Mouse (Mus musculus) liver, postnatal 0 days (tissue): ENCODE results near the gene Actr1a. TPM values are rescaled to one million over a fixed set of nuclear protein-coding genes. Genes with fewer than 3 reads are reported as not detected.

Experiments used
- ATAC-seq: fragments of 200-750 bp; cut with Nextera tagmentation; 2 replicates; pipeline ENCODE4 v1.8.0; 2017; ENCODE audit warnings: mild to moderate bottlenecking, moderate library complexity
- DNase-seq: peaks from one replicate; pipeline ENCODE4 v3.0.0-alpha.2; 2016
- H3K27ac ChIP-seq: fragments of 300-500 bp; sonication (generic); 2 replicates; pipeline ENCODE4 v1.5.1; 2014; ENCODE audit warnings: antibody characterized with exemption, moderate library complexity, mild to moderate bottlenecking, low read depth
- H3K27me3 ChIP-seq: fragments of 300-500 bp; sonication (generic); 2 replicates; pipeline ENCODE4 v1.6.1; 2014; ENCODE audit warnings: low read length, control low read depth, mixed read lengths; ENCODE audit not compliant: insufficient read depth
- H3K36me3 ChIP-seq: fragments of 300-500 bp; sonication (generic); replicated peaks from 2 replicates; pipeline ENCODE4 v1.6.1; 2014; ENCODE audit warnings: mild to moderate bottlenecking, control low read depth, low read length, moderate library complexity, mixed read lengths; ENCODE audit not compliant: insufficient read depth
- H3K4me1 ChIP-seq: fragments of 300-500 bp; sonication (generic); 2 replicates; pipeline ENCODE4 v1.6.1; 2014; ENCODE audit warnings: antibody characterized with exemption, mild to moderate bottlenecking, control low read depth; ENCODE audit not compliant: insufficient read depth
- H3K4me2 ChIP-seq: fragments of 300-500 bp; sonication (generic); 2 replicates; pipeline ENCODE4 v1.6.1; 2014; ENCODE audit warnings: low read depth, mild to moderate bottlenecking, low read length, moderate library complexity, mixed read lengths
- H3K4me3 ChIP-seq: fragments of 300-500 bp; sonication (generic); 2 replicates; pipeline ENCODE4 v1.5.1; 2014; ENCODE audit warnings: low read depth, low read length
- H3K9ac ChIP-seq: fragments of 300-500 bp; sonication (generic); replicated peaks from 2 replicates; pipeline ENCODE4 v1.6.1; 2014; ENCODE audit warnings: mild to moderate bottlenecking, moderate library complexity
- H3K9me3 ChIP-seq: fragments of 300-500 bp; sonication (generic); 2 replicates; pipeline ENCODE4 v1.6.1; 2016; ENCODE audit warnings: mild to moderate bottlenecking, control low read depth, low read length, mixed read lengths
- CTCF ChIP-seq: sonication (generic); IDR thresholded peaks from 2 replicates; pipeline ENCODE4 v1.5.1; 2016; ENCODE audit warnings: antibody characterized with exemption, low read depth
- EP300 ChIP-seq: IDR thresholded peaks from 2 replicates; pipeline ENCODE4 v1.6.1; 2016; ENCODE audit warnings: antibody characterized with exemption, low read depth, mild to moderate bottlenecking
- WGBS: fragments of 180-500 bp; shearing (Covaris S2); extraction: QIAGEN DNeasy Blood & Tissue Kit; methylation state at CpG from one replicate; pipeline ENCODE4 v1.1.7; 2014; ENCODE audit not compliant: insufficient replicate concordance; 5-methylcytosine and 5-hydroxymethylcytosine counted together
- polyA plus RNA-seq: library from polyadenylated mRNA; unstranded; fragments of >200 nt; fragmentation: Nextera tagmentation; extraction: Ambion mirVana; gene quantifications from 2 replicates; pipeline ENCODE4 v1.2.1, GENCODE M21; 2015

Actr1a gene
- polyA plus RNA-seq, 1 experiment from 2014 or later: 35.4 TPM

GRCm38 (mm10) chr19:46433712-46434111, 38.2 kb upstream of the Actr1a start:
- DNase-seq: no peak
- no peaks in the 10 kb centered on the region for H3K36me3 ChIP-seq
- H3K4me3 ChIP-seq: no peak overlapping the region
- no peak overlapping the region for H3K27ac ChIP-seq
- no peaks in the 10 kb centered on the region for H3K9me3 ChIP-seq
- 86% methylated on average over 7 of the region's 7 CpGs for WGBS
- no peak for ATAC-seq
- H3K4me2 ChIP-seq: no peak overlapping the region
- TF ChIP-seq EP300 (no peak), CTCF (no peak)
- no peaks in the 10 kb centered on the region for H3K4me1 ChIP-seq
- H3K27me3 ChIP-seq: no peaks in the 10 kb centered on the region
- H3K9ac ChIP-seq: no peak overlapping the region

- H3K4me3 ChIP-seq: no peak overlapping the region
- H3K4me1 ChIP-seq: 0 out of 2 replicates have a peak, but pooled peaks cover 2% of the 10 kb centered on the region
- H3K27ac ChIP-seq: no peak overlapping the region
- no peaks in the 10 kb centered on the region for H3K27me3 ChIP-seq
- no peak overlapping the region for H3K4me2 ChIP-seq
- no peaks in the 10 kb centered on the region for H3K9me3 ChIP-seq
- ATAC-seq (no peak), DNase-seq (no peak)
- no peaks in the 10 kb centered on the region; the same call in 1 of the 2 replicates for H3K36me3 ChIP-seq
- H3K9ac ChIP-seq: no peak overlapping the region
- TF ChIP-seq CTCF (no peak), EP300 (no peak)
These were observed 33.7 kb upstream of the Actr1a start for GRCm38 (mm10) chr19:46429250-46429649.

- Histone ChIP-seq H3K27me3 (no peaks in the 10 kb centered on the region), H3K9ac (no peak overlapping the region), H3K4me3 (no peak overlapping the region), H3K9me3 (no peaks in the 10 kb centered on the region), H3K27ac (no peak overlapping the region), H3K4me1 (0 out of 2 replicates have a peak, but pooled peaks cover 2% of the 10 kb centered on the region), H3K4me2 (no peak overlapping the region), H3K36me3 (no peaks in the 10 kb centered on the region; the same call in 1 of the 2 replicates)
- 84% methylated on average over 12 of the region's 12 CpGs for WGBS
- TF ChIP-seq CTCF (no peak), EP300 (no peak)
- DNase-seq (no peak), ATAC-seq (no peak)
These were observed 30.9 kb upstream of the Actr1a start for GRCm38 (mm10) chr19:46426488-46426887.

GRCm38 (mm10) chr19:46425266-46425665, 29.7 kb upstream of the Actr1a start:
- Histone ChIP-seq H3K4me1 (0 out of 2 replicates have a peak, but pooled peaks cover 2% of the 10 kb centered on the region), H3K4me2 (no peak overlapping the region), H3K27ac (no peak overlapping the region), H3K9me3 (no peaks in the 10 kb centered on the region), H3K36me3 (no peaks in the 10 kb centered on the region; the same call in 1 of the 2 replicates), H3K9ac (no peak overlapping the region), H3K27me3 (no peaks in the 10 kb centered on the region), H3K4me3 (no peak overlapping the region)
- 79% methylated on average over 8 of the region's 8 CpGs for WGBS
- ATAC-seq (no peak), DNase-seq (no peak)
- TF ChIP-seq CTCF: no peak
- no peak for TF ChIP-seq EP300

GRCm38 (mm10) chr19:46422384-46423338, 27.1 kb upstream of the Actr1a start:
- no peak for DNase-seq
- Histone ChIP-seq H3K27me3 (no peaks in the 10 kb centered on the region), H3K36me3 (no peaks in the 10 kb centered on the region; the same call in 1 of the 2 replicates), H3K27ac (no peak overlapping the region), H3K4me2 (no peak overlapping the region), H3K9me3 (no peaks in the 10 kb centered on the region), H3K9ac (no peak overlapping the region), H3K4me1 (0 out of 2 replicates have a peak, but pooled peaks cover 2% of the 10 kb centered on the region), H3K4me3 (no peak overlapping the region)
- 70% methylated on average over 11 of the region's 11 CpGs for WGBS
- ATAC-seq: no peak
- TF ChIP-seq CTCF (no peak), EP300 (no peak)

- Histone ChIP-seq H3K36me3 (no peaks in the 10 kb centered on the region; the same call in 1 of the 2 replicates), H3K4me2 (no peak overlapping the region), H3K4me1 (0 out of 2 replicates have a peak, but pooled peaks cover under 1% of the 10 kb centered on the region), H3K27ac (no peak overlapping the region), H3K4me3 (no peak overlapping the region), H3K27me3 (no peaks in the 10 kb centered on the region), H3K9me3 (no peaks in the 10 kb centered on the region), H3K9ac (no peak overlapping the region)
- TF ChIP-seq CTCF: no peak
- TF ChIP-seq EP300: no peak
- ATAC-seq: no peak
- 91% methylated on average over 7 of the region's 7 CpGs for WGBS
- DNase-seq: no peak
These were observed 24.9 kb upstream of the Actr1a start for GRCm38 (mm10) chr19:46420410-46420809.
